Mouse (Mus musculus) testis, postnatal 10 days (tissue): ENCODE results near the gene Megf11.

Experiments
- DNase-seq: peaks from one replicate; pipeline ENCODE4 v3.0.0; 2021; ENCODE audit warnings: low spot score

Gene Megf11

DNA sequence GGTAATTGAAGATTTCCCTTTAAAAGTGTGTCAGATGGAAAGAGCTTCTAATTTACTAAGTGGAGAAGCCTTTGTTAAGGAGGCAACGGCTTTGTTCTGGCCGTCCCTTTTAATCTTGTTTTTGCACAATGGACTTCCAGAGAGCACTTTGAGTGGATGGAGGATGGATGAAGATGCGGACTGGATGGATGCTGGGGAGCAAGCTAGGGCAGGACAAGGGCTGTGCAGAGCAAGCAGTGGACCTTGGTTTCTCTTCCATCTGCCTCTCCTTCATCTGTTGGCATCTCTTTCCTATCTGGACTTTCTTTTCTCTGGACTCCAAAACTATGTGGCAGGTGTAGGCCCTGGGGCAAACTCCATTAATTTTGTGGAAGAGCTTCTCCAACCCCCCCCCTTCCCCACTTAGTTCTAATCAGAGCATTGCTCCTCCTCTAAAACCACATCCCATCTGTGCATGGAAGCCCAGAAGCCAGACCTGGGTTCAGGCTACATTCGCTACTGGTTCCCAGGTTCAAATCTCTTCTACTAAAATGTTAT lies 135.4 kb downstream of the Megf11 start:
- no peak for DNase-seq

DNA sequence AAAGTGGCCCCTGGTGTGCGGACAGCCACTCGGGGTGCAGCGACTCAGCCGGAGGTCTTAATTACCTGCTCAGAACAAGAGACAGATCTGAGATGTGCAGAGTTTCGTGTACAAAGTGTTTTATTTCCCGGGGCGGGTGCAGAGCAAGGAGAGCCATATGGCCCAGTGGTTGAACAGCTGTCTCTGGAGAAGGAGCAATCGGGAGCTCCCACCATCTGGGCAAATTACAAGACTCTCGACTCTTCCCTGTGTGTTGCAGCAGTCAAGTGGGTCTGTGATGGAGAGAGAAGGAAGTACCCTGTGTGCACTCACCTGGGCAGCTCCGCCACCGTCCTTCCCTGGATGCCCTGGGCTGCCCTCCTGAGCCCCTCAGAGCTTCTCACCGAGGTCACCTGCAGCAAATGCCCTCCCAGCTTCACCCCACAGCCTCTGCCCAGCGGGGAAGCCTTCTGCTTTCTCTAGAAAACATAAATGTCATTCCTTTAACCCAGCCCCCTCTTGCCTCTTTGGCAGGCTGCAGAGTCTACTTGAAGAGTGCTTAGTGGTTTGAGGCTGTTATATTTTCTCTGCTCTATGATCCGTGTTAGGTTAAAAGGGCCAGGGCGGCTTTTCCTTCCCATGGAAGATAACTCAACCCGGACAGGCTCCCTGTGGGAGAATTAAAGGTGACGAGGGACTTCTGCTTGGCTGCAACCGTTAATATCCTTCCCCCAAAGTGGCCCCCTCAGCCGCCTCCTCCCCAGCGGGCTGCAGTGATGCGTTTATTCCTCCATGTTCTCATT lies 138.0 kb downstream of the Megf11 start:
- DNase-seq: no peak

DNA sequence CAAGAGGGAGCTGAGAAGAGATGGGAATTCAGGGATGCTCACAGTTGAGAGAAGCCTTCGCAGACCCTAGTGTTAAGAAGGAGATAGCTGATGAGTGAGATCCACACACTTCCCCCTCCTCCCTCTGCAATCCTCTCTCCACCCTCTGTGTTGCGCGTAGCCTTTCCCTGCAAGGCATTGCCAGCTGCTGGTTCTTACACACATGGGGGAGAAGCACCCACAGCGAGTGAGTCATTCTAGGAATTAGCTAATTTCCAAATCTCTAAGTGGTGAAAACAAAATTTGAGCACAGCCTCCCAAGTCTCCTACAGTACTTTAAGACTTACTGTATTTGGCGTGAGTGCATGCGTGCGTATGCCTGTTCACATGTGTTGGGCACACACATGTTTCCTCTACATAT lies 142.6 kb downstream of the Megf11 start:
- no peak for DNase-seq

DNA sequence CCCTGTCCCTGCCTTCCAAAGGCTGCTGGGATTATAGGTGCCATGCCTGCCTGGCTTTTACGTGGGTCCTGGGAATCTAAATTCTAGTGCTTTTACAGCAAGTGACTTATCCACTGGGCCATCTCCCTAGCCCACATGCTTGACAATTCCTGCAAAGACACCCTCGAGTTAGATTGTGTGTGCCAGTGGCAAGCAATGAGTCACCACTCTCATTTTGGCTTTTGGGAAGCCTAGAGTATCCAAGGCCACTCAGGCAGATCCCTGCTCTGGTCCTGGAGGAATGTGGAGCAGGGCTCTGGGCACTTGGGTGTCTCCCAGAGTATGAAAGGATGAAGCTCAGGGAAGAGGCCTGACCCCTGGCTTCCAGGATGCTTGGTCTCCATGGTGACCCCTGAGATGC lies 143.2 kb downstream of the Megf11 start:
- DNase-seq: no peak

DNA sequence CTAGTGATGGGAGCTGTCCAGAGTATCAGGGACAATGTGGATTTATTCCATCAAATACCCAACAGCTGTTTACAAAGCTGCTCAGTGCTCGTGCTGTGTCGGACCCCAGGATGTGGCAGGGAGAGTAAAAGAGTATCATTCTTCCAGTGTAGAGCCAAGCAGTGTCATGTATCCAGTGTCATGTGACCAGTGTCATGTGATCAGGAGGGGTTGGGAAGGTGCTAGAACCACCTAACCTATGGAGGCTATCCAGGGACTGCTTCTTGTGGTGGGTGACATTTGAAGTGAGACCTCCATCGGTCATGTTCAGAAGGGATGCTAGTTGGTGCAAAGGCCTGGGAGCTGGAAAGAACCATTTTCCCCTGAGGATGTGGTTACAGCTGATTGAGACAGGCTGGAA lies 146.5 kb downstream of the Megf11 start:
- DNase-seq: no peak

DNA sequence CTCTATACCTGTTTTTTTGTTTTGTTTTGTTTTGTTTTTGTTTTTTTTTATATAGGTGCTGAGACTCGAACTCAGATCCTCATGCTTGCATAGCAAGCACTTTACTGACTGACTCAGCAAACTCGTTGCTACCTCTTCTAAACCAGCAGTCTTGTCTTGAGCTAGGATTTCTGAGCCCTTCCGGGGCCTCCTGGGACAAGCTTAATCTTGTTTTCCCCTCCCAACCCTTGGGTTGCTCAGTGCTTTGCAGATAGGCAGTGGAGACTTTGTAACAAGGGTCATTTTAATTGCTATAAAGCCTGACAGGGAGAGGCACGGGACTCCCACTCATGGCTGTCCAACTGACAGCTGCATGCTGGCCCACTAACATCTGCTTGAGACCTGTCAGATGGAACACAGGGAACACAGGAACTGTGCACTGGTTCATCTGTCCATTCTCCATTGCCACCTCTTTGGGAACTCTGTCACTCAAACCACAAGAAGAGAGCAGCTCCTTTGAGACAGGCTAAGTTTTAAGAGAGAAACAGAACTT lies 147.4 kb downstream of the Megf11 start:
- no peak for DNase-seq

DNA sequence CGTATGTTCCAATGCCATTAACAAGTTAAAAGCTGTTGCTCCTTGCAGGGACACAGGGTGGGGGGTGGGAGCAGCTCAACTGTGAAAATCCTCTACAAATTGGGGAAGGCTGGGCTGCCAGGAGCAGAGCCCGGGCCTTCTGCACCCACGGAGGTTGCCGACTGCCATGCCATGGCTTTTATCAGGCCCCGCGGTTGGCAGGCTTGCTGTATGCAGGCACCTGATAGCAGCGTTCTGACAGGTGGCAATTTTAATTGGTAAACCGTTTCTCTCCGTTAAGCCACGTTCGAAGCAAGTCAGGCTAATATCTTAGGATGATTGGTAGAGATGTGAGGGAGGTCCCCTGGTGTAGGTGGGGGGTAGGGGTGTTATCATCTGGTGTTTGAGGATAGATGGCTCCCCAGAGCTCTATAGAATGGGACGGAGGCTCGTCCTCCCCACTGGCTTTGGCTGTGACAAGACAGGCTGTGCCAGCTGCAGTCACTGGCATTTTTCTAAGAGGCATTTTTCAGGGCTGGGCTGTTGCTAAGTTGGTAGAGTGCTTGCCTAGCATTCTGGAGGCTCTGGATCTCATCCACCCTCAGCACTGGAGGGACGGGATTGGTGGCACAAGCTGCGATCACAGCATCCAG lies 148.2 kb downstream of the Megf11 start:
- DNase-seq: no peak

DNA sequence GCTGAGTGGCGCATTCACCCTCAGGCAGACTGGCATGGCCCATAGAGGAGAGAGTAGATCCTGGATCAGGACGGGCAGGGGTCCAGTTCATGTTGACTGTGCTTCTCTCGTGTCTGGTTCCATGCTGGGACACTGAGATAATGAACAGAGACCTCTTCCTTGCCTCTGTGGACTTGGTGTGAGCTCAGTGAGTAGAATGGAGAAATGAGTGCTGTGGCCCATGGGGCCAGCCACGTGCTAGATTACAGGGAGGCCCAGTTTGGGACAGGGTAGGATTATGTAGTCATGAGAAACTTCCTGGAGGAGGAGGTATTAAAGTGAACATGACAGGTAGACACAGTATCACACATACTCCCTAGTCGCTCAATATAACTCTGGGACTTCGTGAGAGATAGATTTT lies 148.9 kb downstream of the Megf11 start:
- DNase-seq: no peak

DNA sequence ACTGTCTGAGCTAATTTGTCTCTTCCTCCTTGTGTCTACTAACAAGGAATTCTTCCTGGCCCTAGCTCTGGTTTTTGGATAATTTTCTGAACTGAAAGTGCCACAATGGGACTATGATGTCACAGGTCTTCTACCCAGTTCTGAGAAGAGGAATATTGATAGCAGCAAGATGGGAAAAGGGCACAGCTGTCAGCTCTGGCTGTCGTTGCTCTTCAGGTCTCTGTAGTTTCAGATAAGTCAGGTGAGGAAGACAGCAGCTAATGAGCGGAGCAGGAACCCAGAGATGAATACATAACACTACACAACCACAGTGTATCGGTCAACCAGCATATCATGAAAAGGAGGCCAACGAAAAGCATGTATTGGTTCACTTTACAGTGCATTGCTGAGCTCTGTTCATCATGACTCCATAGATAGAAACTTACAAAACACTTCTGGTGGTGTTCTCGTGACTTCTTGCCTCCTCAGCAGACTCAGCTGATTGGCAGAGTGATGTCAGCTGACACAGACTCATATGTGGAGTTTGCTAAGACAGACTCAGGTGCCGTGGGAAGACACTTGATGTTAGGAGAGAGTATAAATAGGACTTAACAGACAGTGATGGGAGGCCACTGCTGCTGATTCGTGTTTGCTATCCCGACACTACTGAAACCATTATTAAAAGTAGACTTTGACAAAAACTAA lies 149.6 kb downstream of the Megf11 start:
- DNase-seq: no peak

DNA sequence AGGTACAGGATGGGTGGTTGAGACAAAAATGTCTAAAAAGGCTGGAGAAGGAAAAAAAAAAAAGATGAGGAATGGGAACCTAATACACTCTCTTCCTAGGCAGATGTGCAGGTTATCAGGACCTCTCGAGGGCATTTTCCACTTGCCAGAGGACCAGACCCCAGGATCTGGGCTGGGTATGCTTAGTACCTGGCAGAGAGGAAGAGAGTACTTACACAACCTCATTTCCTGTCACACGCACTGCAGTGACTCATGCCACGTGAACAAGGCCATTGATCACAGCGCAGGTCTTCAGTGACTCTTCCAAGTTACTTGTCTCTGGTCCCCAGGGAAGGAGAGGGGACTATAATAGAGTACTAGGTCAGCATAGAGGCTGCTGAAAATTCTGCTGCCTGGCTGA lies 152.4 kb downstream of the Megf11 start:
- no peak for DNase-seq

DNA sequence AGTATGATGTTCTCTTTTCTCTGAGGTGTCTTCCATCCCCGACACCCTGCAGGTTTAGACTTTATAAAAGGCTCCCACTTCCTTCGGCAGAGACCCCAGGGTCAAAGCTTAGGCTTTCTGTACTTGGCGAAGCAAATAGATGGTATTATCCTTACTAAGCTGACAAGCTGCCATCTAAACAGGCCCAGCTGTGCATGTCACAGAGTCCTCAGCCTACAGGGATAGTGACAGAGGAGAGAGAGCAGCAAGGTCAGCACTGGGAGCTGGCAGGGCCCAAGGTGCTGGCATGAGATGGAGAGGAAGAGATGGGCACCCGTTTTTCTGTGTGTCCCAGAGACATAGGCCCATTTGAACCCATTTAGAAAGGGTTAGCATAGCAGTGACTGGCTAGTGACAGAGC lies 156.8 kb downstream of the Megf11 start:
- DNase-seq: no peak

DNA sequence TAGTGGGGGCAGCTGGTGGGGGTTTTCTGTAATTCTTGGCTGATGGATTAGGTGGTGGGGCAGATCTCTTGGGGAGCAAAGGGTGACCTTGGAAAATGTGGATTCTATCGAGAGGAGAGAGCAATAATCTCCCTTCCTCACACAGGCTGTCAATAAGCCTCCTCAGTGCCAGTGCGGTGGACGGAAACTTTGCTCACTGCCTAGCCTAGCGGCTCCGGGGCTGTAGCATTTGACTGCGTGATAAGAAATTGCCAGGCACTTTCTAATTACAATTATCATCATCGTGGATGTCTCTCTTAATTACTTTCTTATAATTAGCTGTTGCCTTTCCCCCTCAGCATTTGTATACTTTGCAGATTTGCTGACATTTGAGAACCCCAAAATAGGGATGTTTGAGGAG lies 157.7 kb downstream of the Megf11 start:
- no peak for DNase-seq

DNA sequence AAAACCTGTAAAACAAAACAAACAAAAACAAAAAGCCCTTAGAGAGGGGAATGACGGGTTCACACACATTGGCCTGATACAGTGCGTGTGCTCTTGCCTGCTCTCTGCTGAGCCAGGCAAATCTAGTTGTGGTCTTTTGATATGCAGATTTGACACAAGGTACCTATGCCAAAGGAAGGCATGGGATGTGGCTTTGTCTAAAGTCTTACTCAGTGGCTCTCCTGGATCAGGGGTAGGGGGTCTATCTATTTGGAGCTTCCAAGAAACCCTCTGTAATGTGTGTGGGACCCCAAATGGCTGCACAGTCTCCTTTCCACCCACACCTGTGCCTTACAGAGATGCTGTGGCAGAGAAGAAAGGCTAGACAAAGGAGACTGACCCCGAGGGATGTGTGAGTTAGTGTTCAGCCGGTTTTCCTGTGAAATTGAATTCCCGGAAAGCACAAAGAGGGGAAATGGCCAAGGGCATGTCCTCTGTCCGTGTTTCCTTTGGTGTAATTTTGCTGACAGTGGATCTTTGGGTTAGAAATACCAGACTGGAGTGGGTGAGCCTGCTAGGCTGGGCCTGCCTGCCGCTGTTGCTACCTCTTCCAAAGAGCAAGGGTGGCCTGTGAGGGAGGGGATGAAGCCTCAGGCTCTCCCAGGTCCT lies 161.0 kb downstream of the Megf11 start:
- no peak for DNase-seq

DNA sequence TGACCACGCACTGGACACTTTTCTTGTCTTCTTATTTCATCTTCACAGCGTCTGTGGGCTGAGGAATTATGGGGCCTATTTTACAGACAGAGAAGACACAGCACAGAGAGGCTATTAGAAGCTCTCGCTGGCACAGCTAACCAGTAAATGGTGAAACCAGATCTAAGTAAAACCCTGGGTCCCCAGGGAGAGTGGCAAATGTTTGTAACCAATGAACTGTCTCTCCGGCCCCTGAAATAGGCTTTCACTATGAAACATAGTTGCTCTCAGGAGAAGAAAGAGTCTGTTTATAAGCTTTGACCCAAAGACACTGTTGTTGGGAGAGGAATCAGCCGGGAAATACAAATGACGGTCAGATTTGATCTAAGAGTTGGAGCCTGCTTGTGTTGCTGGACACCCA lies 162.9 kb downstream of the Megf11 start:
- no peak for DNase-seq

DNA sequence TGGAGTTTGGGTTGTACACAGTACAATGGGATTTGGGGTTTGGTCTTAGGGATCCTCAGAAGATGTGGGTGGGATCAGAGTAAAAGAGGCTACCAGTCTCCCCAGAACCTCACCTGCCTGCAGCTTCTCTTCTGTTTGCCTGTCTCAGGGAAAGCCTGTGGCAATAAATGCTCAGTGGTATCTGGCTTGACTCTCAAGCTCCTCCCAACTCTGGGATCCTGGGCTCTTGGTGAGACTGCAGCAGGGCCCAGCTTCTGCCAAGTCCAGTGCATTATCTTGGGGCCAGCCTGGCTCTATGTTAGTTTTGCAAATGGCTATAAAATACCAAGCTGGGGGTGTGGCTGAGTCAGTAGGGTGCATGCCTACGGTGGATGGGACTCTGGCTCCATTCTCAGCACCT lies 165.9 kb downstream of the Megf11 start:
- DNase-seq: no peak

DNA sequence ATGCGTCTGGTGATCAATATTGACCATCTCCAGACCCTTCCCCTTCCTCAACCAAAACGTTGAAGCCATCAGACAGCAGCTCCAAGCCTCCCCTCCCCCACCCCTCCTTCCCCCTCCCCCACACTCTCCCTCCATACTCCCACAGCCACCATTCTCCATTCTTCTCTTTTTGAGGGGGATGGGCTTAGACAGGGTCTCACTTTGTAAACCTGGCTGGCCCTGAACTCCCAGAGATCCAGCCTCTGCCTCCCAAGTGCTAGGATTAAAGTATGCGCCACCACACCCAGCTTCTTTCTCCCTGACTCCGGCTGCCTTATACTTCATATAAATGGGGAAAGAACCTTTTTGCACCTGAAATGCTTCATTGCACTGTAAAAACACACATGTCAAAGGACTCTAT lies 166.6 kb downstream of the Megf11 start:
- no peak for DNase-seq

DNA sequence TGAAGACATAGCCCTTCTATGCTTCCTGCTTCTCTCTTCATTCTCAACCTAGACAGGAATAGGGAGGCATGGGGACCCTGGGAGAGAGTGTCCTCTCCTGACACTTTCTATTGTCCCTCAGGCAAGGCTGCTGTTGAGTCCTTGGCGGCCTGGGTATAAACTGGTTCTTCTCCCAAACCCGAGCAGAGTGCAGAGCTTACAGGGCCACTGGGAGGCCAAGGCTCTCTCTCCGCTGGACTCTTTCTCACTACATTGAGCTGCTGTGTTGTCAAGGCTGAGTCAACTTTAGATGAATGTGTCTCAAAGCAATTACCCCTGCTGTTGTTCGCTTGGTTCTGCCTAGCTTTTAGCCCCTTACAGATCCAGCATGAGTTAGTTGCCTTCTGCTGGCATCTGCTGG lies 168.0 kb downstream of the Megf11 start:
- no peak for DNase-seq

DNA sequence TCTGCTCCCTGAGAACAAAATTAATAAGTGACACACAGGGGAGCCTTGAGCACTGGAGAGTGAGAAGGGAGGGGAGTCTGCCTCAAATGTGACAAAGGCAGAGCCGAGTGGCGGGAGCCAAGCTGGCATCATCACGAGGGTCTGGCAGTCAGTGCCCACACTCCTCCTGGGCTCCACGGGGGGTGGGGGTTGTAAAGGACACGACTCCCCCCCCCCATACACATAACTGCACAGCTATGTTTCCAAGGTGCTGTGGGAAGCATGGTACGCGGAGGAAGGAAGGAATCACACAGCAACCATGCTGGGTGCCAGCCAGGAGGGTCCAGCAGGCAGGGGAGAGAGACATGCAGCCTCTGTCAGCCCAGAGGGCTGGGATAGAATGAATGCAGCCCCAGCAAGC lies 170.2 kb downstream of the Megf11 start:
- DNase-seq: no peak

DNA sequence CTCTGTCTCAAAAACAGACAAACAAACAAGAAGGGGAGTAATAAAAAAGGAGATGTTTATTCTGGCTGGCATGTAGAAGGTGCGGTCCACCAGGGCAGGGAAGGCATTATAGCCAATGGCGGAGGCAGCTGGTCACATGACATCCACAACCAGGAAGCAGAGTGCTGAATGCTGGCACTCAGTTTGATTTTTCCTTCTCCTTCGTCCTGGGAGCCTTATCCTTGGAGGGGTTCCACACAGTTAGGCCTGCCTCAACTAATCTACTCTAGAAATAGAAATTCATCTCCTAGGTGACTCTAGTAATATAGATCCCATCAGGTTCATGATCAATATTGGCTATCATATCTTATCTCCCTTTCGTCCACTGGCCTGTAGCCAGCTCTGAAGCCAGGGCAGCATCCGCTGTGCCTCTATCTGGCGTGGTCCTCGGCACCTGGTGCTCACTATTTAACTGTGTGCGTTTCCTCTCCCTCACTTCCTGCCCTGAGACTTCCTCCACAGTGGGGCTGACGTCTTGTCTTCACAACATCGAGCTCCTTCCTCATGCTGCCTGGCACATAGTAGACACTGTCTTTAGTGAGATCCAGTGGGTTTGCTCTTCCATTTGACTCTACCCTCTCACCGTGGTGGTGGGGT lies 171.8 kb downstream of the Megf11 start:
- no peak for DNase-seq

DNA sequence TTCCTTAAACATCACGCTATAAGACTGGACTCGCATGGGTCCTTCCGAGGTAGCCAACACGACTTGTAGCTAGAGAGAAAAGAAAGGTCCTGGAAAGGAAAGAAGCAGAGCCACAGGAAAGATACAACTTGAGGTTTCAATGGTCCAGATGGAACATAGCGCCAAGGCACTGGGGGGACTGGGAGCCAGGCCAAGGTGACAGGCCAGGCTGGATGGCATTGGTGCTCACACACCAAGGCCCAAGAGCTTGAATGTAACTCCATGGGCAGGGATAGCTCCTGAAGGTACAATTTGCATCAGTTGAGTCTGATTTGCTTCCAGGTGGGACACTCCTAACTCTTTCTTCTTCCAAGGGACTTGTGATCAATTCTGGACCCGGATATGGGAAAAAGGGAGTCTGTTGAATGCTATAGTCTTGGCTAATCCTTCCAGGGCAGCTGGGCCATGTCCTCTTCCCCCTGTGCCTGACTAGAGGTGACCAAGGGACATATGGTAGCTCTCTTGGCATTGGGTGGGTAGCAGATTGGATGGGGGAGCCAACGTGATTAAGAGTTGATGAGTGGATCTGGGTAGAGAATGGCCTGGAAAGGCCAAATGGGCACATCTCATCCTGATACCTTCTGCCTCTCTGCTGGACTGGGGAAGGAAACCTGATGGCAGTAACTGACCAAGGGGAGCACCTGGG lies 172.6 kb downstream of the Megf11 start:
- DNase-seq: no peak

DNA sequence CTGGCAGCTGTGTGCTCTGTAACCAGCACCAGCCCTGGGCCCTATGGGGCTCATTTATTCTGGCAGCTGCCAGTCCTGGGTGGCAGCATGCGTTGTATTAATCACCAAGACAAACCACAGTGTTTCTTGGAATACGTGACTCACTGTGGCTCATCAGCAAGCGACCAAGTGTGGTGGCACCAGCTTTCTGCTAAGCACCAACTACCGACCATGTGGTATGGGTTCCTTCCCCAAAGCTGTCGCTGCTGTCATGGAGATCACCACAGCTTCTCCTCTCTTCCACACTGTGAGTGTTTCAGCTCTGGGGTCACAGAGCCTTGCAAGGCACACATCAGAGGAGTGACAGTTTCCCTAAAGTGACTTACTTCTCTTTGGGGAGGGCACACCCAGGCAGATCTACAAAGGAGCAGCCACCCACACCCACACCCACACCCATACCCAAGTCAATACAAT lies 178.9 kb downstream of the Megf11 start:
- no peak for DNase-seq
